Mouse (Mus musculus) thymus, adult 2 months (tissue): ENCODE measurements around the gene Tbc1d2b.

ENCODE experiments used
- CTCF ChIP-seq: fragments of 200-500 bp; IDR thresholded peaks from 2 replicates; pipeline ENCODE4 v1.5.1; 2012; ENCODE audit warnings: mild to moderate bottlenecking, control low read depth, low read length, moderate library complexity, borderline replicate concordance; ENCODE audit not compliant: control insufficient read depth, poor library complexity, insufficient read depth; ENCODE audit errors: extremely low read depth
- POLR2A ChIP-seq: fragments of 200-500 bp; IDR thresholded peaks from 2 replicates; pipeline ENCODE4 v1.6.1; 2012; ENCODE audit warnings: mild to moderate bottlenecking, low read length, control low read depth, moderate library complexity; ENCODE audit not compliant: control insufficient read depth, poor library complexity, insufficient read depth; ENCODE audit errors: extremely low read depth

DNA sequence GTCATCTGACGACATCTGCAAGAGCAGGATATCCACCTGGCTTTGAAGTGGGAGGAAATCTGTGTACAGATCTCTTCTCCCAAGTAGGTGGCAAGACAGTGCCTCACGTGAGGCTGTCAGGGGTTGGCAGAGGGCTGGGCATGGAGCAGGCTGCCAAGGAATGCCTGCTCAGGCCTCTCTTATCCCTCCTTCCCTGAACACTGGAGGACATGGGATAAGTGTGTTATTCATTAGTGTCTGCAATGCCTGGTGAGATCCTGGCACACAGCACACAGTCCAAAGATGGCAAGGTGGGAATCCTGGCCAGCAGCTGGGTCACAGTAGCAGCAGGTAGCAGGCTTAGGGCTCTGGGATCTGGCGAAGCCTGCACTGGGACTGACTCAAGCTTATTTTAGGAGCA lies 57.5 kb downstream of the Tbc1d2b start:
- no peak for TF ChIP-seq CTCF
- TF ChIP-seq POLR2A: no peak
